Mouse (Mus musculus): ENCODE results near the gene Mrps30. TPM values are rescaled to one million over a fixed set of nuclear protein-coding genes. Genes with fewer than 3 reads are reported as not detected.
"Not testable (repeated sequence)": the region's sequence is repeated elsewhere in the genome, so short reads cannot be mapped to it uniquely, and the experiment has no call there.

Gene Mrps30
- 20.4 and 21.6 TPM in 2 replicates for polyA plus RNA-seq (2015; fragmentation: Nextera tagmentation; extraction: Ambion mirVana)

GRCm38 (mm10) chr13:118386511-118387447 is at the start of gene Mrps30, which contains the start of gene B430218F22Rik:
Mrps30 (minus strand) TSS chr13:118387252.
B430218F22Rik (plus strand) TSS chr13:118386630.
- under 1% methylated on average over 93 of the region's 93 CpGs for WGBS
- ATAC-seq (ENCODE audit: insufficient read depth, low FRiP score): peak; percentile 96
- no peaks in the 10 kb centered on the region for H3K27me3 ChIP-seq (ENCODE audit: control insufficient read depth, insufficient read depth, low read length)

GRCm38 (mm10) chr13:118420847-118421246 is 33.8 kb upstream of the Mrps30 start:
- Histone ChIP-seq H3K27me3 (ENCODE audit: control insufficient read depth, insufficient read depth, low read length) (no peaks in the 10 kb centered on the region), H3K4me3 (replicated peaks; ENCODE audit: low read length) (no peak overlapping the region), H3K4me2 (ENCODE audit: low read depth, low read length) (no peak overlapping the region), H3K36me3 (ENCODE audit: control insufficient read depth, insufficient read depth, low read length) (no peaks in the 10 kb centered on the region), H3K4me1 (ENCODE audit: control insufficient read depth, insufficient read depth, low read length) (no peaks in the 10 kb centered on the region), H3K27ac (ENCODE audit: low read length) (no peak overlapping the region), H3K9ac (ENCODE audit: low read length) (no peak overlapping the region), H3K9me3 (replicated peaks; ENCODE audit: control insufficient read depth, low read length) (no peaks in the 10 kb centered on the region)
- ATAC-seq (ENCODE audit: insufficient read depth, low FRiP score): no peak
- 55% methylated on average over 1 of the region's 1 CpGs for WGBS

More at GRCm38 (mm10) chr13:118386511-118387447, at the start of gene Mrps30, which contains the start of gene B430218F22Rik:
- Histone ChIP-seq H3K9me3 (replicated peaks; ENCODE audit: control insufficient read depth, low read length) (no peaks in the 10 kb centered on the region), H3K36me3 (ENCODE audit: control insufficient read depth, insufficient read depth, low read length) (0 out of 2 replicates have a peak, but pooled peaks cover 5% of the 10 kb centered on the region), H3K4me3 (replicated peaks; ENCODE audit: low read length) (peak within 1 kb of the TSS; percentile 87), H3K4me1 (ENCODE audit: control insufficient read depth, insufficient read depth, low read length) (peaks cover 5% of the 10 kb centered on the region; the same call in 1 of the 2 replicates), H3K27ac (ENCODE audit: low read length) (peak within 1 kb of the TSS; percentile 70), H3K4me2 (ENCODE audit: low read depth, low read length) (peak within 1 kb of the TSS; percentile 82), H3K9ac (ENCODE audit: low read length) (peak within 1 kb of the TSS; percentile 95)

DNA sequence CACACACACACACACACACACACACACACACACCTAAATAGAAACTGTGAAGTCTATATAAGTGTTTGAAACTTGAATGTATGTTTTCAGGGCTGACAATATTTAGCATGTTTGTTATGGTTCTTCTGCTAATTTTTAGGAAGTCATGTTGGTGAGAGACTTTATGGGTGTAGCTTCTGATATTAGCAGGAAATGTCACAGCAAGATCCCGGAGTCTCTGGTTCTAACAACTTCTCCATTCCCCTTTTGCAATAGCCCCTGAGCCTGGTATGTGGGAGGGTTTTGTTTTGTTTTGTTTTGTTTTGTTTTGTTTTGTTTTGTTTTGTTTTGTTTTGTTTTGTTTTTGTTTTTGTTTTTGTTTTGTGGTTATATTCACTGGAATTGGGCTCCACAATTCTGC is 33.4 kb upstream of the Mrps30 start:
- Histone ChIP-seq H3K4me3 (replicated peaks; ENCODE audit: low read length) (no peak overlapping the region), H3K27ac (ENCODE audit: low read length) (no peak overlapping the region), H3K9me3 (replicated peaks; ENCODE audit: control insufficient read depth, low read length) (no peaks in the 10 kb centered on the region), H3K4me1 (ENCODE audit: control insufficient read depth, insufficient read depth, low read length) (no peaks in the 10 kb centered on the region), H3K9ac (ENCODE audit: low read length) (no peak overlapping the region), H3K4me2 (ENCODE audit: low read depth, low read length) (no peak overlapping the region), H3K36me3 (ENCODE audit: control insufficient read depth, insufficient read depth, low read length) (no peaks in the 10 kb centered on the region), H3K27me3 (ENCODE audit: control insufficient read depth, insufficient read depth, low read length) (no peaks in the 10 kb centered on the region)
- whole genome bisulfite sequencing: 69% methylated on average over 1 of the region's 1 CpGs
- ATAC-seq (ENCODE audit: insufficient read depth, low FRiP score): no peak

DNA sequence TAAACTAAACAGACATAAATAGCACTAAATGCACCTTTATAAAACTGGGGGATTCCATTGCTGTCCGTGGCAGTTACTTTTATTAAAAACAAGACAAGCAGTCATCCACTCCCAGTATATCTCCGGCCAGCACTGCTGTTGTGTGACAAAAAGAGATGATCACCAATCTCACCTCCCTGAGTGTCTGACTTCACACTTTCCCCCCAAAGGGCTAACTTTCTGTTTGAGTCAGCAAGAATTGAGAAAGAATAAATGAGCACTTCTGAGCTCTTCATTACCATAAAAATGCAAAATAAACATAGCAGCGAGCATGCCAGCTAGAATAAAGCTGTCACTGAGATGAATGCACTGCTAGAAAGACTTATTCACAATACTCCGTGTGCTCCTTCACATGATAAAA is 31.1 kb upstream of the Mrps30 start:
- no peak for ATAC-seq (ENCODE audit: insufficient read depth, low FRiP score)
- no peak overlapping the region for H3K9ac ChIP-seq (ENCODE audit: low read length)
- no peaks in the 10 kb centered on the region for H3K4me1 ChIP-seq (ENCODE audit: control insufficient read depth, insufficient read depth, low read length)
- H3K4me2 ChIP-seq (ENCODE audit: low read depth, low read length): no peak overlapping the region
- no peaks in the 10 kb centered on the region for H3K36me3 ChIP-seq (ENCODE audit: control insufficient read depth, insufficient read depth, low read length)
- WGBS: 40% methylated on average over 4 of the region's 4 CpGs
- no peaks in the 10 kb centered on the region for H3K9me3 ChIP-seq (replicated peaks; ENCODE audit: control insufficient read depth, low read length)
- H3K27me3 ChIP-seq (ENCODE audit: control insufficient read depth, insufficient read depth, low read length): no peaks in the 10 kb centered on the region
- H3K4me3 ChIP-seq (replicated peaks; ENCODE audit: low read length): no peak overlapping the region
- no peak overlapping the region for H3K27ac ChIP-seq (ENCODE audit: low read length)

GRCm38 (mm10) chr13:118411297-118411992 is 24.4 kb upstream of the Mrps30 start:
- Histone ChIP-seq H3K9ac (ENCODE audit: low read length) (no peak overlapping the region), H3K4me3 (replicated peaks; ENCODE audit: low read length) (no peak overlapping the region), H3K27me3 (ENCODE audit: control insufficient read depth, insufficient read depth, low read length) (no peaks in the 10 kb centered on the region), H3K4me1 (ENCODE audit: control insufficient read depth, insufficient read depth, low read length) (no peaks in the 10 kb centered on the region), H3K27ac (ENCODE audit: low read length) (no peak overlapping the region), H3K4me2 (ENCODE audit: low read depth, low read length) (no peak overlapping the region), H3K9me3 (replicated peaks; ENCODE audit: control insufficient read depth, low read length) (no peaks in the 10 kb centered on the region), H3K36me3 (ENCODE audit: control insufficient read depth, insufficient read depth, low read length) (no peaks in the 10 kb centered on the region)
- 54% methylated on average over 6 of the region's 6 CpGs for WGBS
- 0 out of 2 replicates have a peak, but pooled peaks have one; percentile 29 for ATAC-seq (ENCODE audit: insufficient read depth, low FRiP score)

DNA sequence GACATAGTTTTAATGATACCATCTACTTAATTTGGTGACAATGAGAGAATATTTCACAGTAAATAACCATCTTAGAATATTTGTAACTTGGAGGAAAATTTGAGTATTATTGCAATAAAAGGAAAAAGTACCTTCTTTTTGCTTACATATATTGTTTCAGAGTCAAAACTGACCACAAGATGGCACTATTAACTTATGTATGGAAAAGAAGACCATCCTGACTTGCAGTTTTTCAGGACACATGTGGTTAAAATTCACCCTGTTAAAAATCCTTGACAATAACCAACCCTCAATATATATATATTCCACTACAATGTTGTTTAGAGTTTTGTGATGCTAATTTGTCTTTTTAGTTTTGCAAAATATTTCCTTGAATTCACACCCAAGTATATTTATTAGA is 16.5 kb upstream of the Mrps30 start:
- Histone ChIP-seq H3K36me3 (ENCODE audit: control insufficient read depth, insufficient read depth, low read length) (no peaks in the 10 kb centered on the region), H3K4me3 (replicated peaks; ENCODE audit: low read length) (no peak overlapping the region)
- ATAC-seq (ENCODE audit: insufficient read depth, low FRiP score): no peak

DNA sequence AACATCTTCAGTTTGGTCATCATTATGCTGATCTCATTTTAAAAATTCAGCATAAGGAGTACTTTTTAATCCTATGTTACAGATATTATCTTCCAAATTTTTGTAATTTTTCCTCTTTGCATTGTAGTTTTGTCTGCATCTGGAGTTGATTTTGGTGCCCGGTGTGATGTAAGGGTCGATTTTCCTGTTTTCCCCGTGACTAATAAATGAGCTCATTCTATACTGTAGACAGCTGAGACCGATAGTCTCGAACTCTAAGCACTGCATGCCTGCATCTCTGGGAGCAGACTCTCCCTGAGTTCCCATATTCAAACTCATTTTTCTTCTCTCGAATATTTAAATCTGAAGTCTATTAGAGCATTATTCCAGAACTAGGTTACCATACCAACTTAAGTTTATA is 13.3 kb upstream of the Mrps30 start:
- WGBS: 72% methylated on average over 6 of the region's 6 CpGs
- ATAC-seq (ENCODE audit: insufficient read depth, low FRiP score): no peak

More for the DNA sequence above, 16.5 kb upstream of the Mrps30 start:
- Histone ChIP-seq H3K9ac (ENCODE audit: low read length) (no peak overlapping the region), H3K9me3 (replicated peaks; ENCODE audit: control insufficient read depth, low read length) (no peaks in the 10 kb centered on the region), H3K27ac (ENCODE audit: low read length) (no peak overlapping the region), H3K27me3 (ENCODE audit: control insufficient read depth, insufficient read depth, low read length) (no peaks in the 10 kb centered on the region), H3K4me2 (ENCODE audit: low read depth, low read length) (no peak overlapping the region), H3K4me1 (ENCODE audit: control insufficient read depth, insufficient read depth, low read length) (no peaks in the 10 kb centered on the region)

DNA sequence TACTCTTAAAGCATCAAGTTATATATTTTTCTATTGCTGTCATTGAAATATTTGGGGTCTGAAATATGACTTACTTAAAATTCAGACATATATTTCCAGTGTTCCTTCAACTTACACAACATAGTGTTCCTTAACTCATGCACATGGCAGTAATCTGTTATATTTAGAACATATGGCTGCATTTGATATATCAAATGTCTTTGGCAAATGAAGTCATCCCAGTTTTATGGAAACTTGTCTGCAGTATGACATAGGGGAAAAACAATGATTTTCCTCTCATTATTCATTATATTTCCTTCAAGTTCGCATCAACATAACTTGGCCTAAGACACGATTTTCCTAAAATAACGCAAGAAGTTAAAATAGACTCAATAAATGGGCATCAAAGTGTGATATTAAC is 8.8 kb upstream of the Mrps30 start:
- Histone ChIP-seq H3K4me2 (ENCODE audit: low read depth, low read length) (no peak overlapping the region), H3K27me3 (ENCODE audit: control insufficient read depth, insufficient read depth, low read length) (no peaks in the 10 kb centered on the region), H3K4me1 (ENCODE audit: control insufficient read depth, insufficient read depth, low read length) (no peaks in the 10 kb centered on the region), H3K4me3 (replicated peaks; ENCODE audit: low read length) (no peak overlapping the region), H3K9ac (ENCODE audit: low read length) (no peak overlapping the region), H3K36me3 (ENCODE audit: control insufficient read depth, insufficient read depth, low read length) (no peaks in the 10 kb centered on the region), H3K9me3 (replicated peaks; ENCODE audit: control insufficient read depth, low read length) (no peaks in the 10 kb centered on the region), H3K27ac (ENCODE audit: low read length) (no peak overlapping the region)
- ATAC-seq (ENCODE audit: insufficient read depth, low FRiP score): no peak
- 82% methylated on average over 3 of the region's 3 CpGs for WGBS

More for the DNA sequence above, 13.3 kb upstream of the Mrps30 start:
- no peak overlapping the region for H3K9ac ChIP-seq (ENCODE audit: low read length)
- H3K4me2 ChIP-seq (ENCODE audit: low read depth, low read length): no peak overlapping the region
- no peaks in the 10 kb centered on the region for H3K27me3 ChIP-seq (ENCODE audit: control insufficient read depth, insufficient read depth, low read length)
- no peaks in the 10 kb centered on the region for H3K36me3 ChIP-seq (ENCODE audit: control insufficient read depth, insufficient read depth, low read length)
- no peaks in the 10 kb centered on the region for H3K9me3 ChIP-seq (replicated peaks; ENCODE audit: control insufficient read depth, low read length)
- H3K4me1 ChIP-seq (ENCODE audit: control insufficient read depth, insufficient read depth, low read length): no peaks in the 10 kb centered on the region
- no peak overlapping the region for H3K27ac ChIP-seq (ENCODE audit: low read length)
- no peak overlapping the region for H3K4me3 ChIP-seq (replicated peaks; ENCODE audit: low read length)

- not testable (repeated sequence) for H3K4me1 ChIP-seq (ENCODE audit: control insufficient read depth, insufficient read depth, low read length)
Measured at GRCm38 (mm10) chr13:118387448-118387801, 373 bp upstream of the Mrps30 start.

More at GRCm38 (mm10) chr13:118387448-118387801, 373 bp upstream of the Mrps30 start:
- 0 out of 2 replicates have a peak, but pooled peaks have one; percentile 11 for ATAC-seq (ENCODE audit: insufficient read depth, low FRiP score)
- not testable (repeated sequence) for H3K36me3 ChIP-seq (ENCODE audit: control insufficient read depth, insufficient read depth, low read length); H3K27me3 ChIP-seq (ENCODE audit: control insufficient read depth, insufficient read depth, low read length); H3K9me3 ChIP-seq (replicated peaks; ENCODE audit: control insufficient read depth, low read length); H3K27ac ChIP-seq (ENCODE audit: low read length)
- WGBS: 7% methylated on average over 10 of the region's 10 CpGs
- H3K4me3 ChIP-seq (replicated peaks; ENCODE audit: low read length): peak overlapping the region; percentile 87
- peak overlapping the region; percentile 46 for H3K9ac ChIP-seq (ENCODE audit: low read length)
- peak overlapping the region; percentile 49 for H3K4me2 ChIP-seq (ENCODE audit: low read depth, low read length)

All from stomach, embryonic 16.5 days (tissue).